Mouse (Mus musculus) liver, embryonic 13.5 days (tissue): Measurements from ENCODE around the gene Map2k6. TPM values are rescaled to one million over a fixed set of nuclear protein-coding genes. Genes with fewer than 3 reads are reported as not detected.

Experiments
- ATAC-seq: fragments of 200-750 bp; cut with Nextera tagmentation; 2 replicates; pipeline ENCODE4 v1.8.0; 2017; ENCODE audit warnings: low read depth, mild to moderate bottlenecking, moderate number of reproducible peaks, moderate library complexity
- DNase-seq: peaks from one replicate; pipeline ENCODE4 v3.0.0; 2022
- H3K27ac ChIP-seq: fragments of 300-500 bp; sonication (generic); 2 replicates; pipeline ENCODE4 v1.5.1; 2015; ENCODE audit warnings: moderate library complexity, mild to moderate bottlenecking, inconsistent platforms
- H3K27me3 ChIP-seq: fragments of 300-500 bp; sonication (generic); 2 replicates; pipeline ENCODE4 v1.6.1; 2015; ENCODE audit warnings: mild to moderate bottlenecking, inconsistent platforms
- H3K36me3 ChIP-seq: fragments of 300-500 bp; sonication (generic); 2 replicates; pipeline ENCODE4 v1.6.1; 2015; ENCODE audit warnings: mild to moderate bottlenecking, inconsistent platforms
- H3K4me1 ChIP-seq: fragments of 300-500 bp; sonication (generic); replicated peaks from 2 replicates; pipeline ENCODE4 v1.6.1; 2015; ENCODE audit warnings: inconsistent platforms
- H3K4me2 ChIP-seq: fragments of 300-500 bp; sonication (generic); 2 replicates; pipeline ENCODE4 v1.6.1; 2015; ENCODE audit warnings: inconsistent platforms, mild to moderate bottlenecking, moderate library complexity
- H3K4me3 ChIP-seq: fragments of 300-500 bp; sonication (generic); replicated peaks from 2 replicates; pipeline ENCODE4 v1.5.1; 2015; ENCODE audit warnings: mild to moderate bottlenecking, inconsistent platforms
- H3K9ac ChIP-seq: fragments of 300-500 bp; sonication (generic); 2 replicates; pipeline ENCODE4 v1.6.1; 2015; ENCODE audit warnings: mild to moderate bottlenecking, inconsistent platforms
- H3K9me3 ChIP-seq: fragments of 300-500 bp; sonication (generic); replicated peaks from 2 replicates; pipeline ENCODE4 v1.6.1; 2016; ENCODE audit warnings: inconsistent platforms
- WGBS: fragments of 180-500 bp; shearing (Covaris S2); methylation state at CpG from one replicate; pipeline ENCODE4 v1.1.7; 2015; ENCODE audit not compliant: insufficient replicate concordance; 5-methylcytosine and 5-hydroxymethylcytosine counted together
- polyA plus RNA-seq: library from polyadenylated mRNA; unstranded; fragments of >200 nt; fragmentation: Nextera tagmentation; extraction: Ambion mirVana; gene quantifications from 2 replicates; pipeline ENCODE4 v1.2.1, GENCODE M21; 2015

Gene Map2k6
- polyA plus RNA-seq, 1 experiment from 2014 or later, result 4.4 TPM

GRCm38 (mm10) chr11:110476361-110477151, 77.6 kb downstream of the Map2k6 start:
- Histone ChIP-seq H3K4me1 (peaks cover 48% of the 10 kb centered on the region), H3K4me3 (no peak overlapping the region), H3K27me3 (no peaks in the 10 kb centered on the region), H3K36me3 (no peaks in the 10 kb centered on the region), H3K9me3 (no peaks in the 10 kb centered on the region), H3K9ac (no peak overlapping the region), H3K27ac (peak overlapping the region; percentile 69), H3K4me2 (no peak overlapping the region)
- 17% methylated on average over 5 of the region's 5 CpGs for WGBS
- DNase-seq (no peak), ATAC-seq (peak; percentile 39; the same call in 1 of the 2 replicates)

- ATAC-seq (no peak), DNase-seq (no peak)
- Histone ChIP-seq H3K27me3 (no peaks in the 10 kb centered on the region), H3K4me2 (peak overlapping the region; percentile 28; the same call in 1 of the 2 replicates), H3K27ac (no peak overlapping the region), H3K4me1 (peaks cover 52% of the 10 kb centered on the region), H3K4me3 (no peak overlapping the region), H3K9me3 (no peaks in the 10 kb centered on the region), H3K36me3 (no peaks in the 10 kb centered on the region), H3K9ac (no peak overlapping the region)
- WGBS, result 72% methylated on average over 18 of the region's 18 CpGs
These were observed 79.3 kb downstream of the Map2k6 start for GRCm38 (mm10) chr11:110477961-110478869.

- ATAC-seq (peak; percentile 17; the same call in 1 of the 2 replicates), DNase-seq (no peak)
- Histone ChIP-seq H3K27ac (peak overlapping the region; percentile 26; the same call in 1 of the 2 replicates), H3K9ac (peak overlapping the region; percentile 58; the same call in 1 of the 2 replicates), H3K4me3 (peak overlapping the region; percentile 47), H3K4me1 (peaks cover 52% of the 10 kb centered on the region), H3K4me2 (peak overlapping the region; percentile 66), H3K36me3 (no peaks in the 10 kb centered on the region), H3K27me3 (no peaks in the 10 kb centered on the region), H3K9me3 (no peaks in the 10 kb centered on the region)
- 7% methylated on average over 5 of the region's 6 CpGs for WGBS
These were observed 80.1 kb downstream of the Map2k6 start for GRCm38 (mm10) chr11:110478978-110479384.

- DNase-seq, result no peak
- WGBS, result 56% methylated on average over 2 of the region's 2 CpGs
- H3K4me3 ChIP-seq, result no peak overlapping the region
- peaks cover 41% of the 10 kb centered on the region for H3K4me1 ChIP-seq
- no peak overlapping the region for H3K9ac ChIP-seq
- no peaks in the 10 kb centered on the region for H3K27me3 ChIP-seq
- no peak for ATAC-seq
- no peaks in the 10 kb centered on the region for H3K9me3 ChIP-seq
- H3K36me3 ChIP-seq, result no peaks in the 10 kb centered on the region
- no peak overlapping the region for H3K27ac ChIP-seq
- H3K4me2 ChIP-seq, result no peak overlapping the region
These were observed 82.5 kb downstream of the Map2k6 start for GRCm38 (mm10) chr11:110481406-110481805.

- no peaks in the 10 kb centered on the region for H3K27me3 ChIP-seq
- no peak overlapping the region for H3K4me2 ChIP-seq
- no peaks in the 10 kb centered on the region for H3K36me3 ChIP-seq
- H3K27ac ChIP-seq, result no peak overlapping the region
- H3K9me3 ChIP-seq, result no peaks in the 10 kb centered on the region
- ATAC-seq (no peak), DNase-seq (no peak)
- 80% methylated on average over 8 of the region's 8 CpGs for WGBS
- no peak overlapping the region for H3K4me3 ChIP-seq
- H3K9ac ChIP-seq, result no peak overlapping the region
- H3K4me1 ChIP-seq, result peaks cover 34% of the 10 kb centered on the region
These were observed 83.3 kb downstream of the Map2k6 start for GRCm38 (mm10) chr11:110482176-110482575.

GRCm38 (mm10) chr11:110482649-110483048, 83.7 kb downstream of the Map2k6 start:
- 71% methylated on average over 4 of the region's 4 CpGs for WGBS
- no peaks in the 10 kb centered on the region for H3K27me3 ChIP-seq
- H3K4me2 ChIP-seq, result no peak overlapping the region
- no peaks in the 10 kb centered on the region for H3K9me3 ChIP-seq
- H3K9ac ChIP-seq, result no peak overlapping the region
- peaks cover 29% of the 10 kb centered on the region for H3K4me1 ChIP-seq
- DNase-seq (no peak), ATAC-seq (no peak)
- no peak overlapping the region for H3K27ac ChIP-seq
- H3K4me3 ChIP-seq, result no peak overlapping the region
- no peaks in the 10 kb centered on the region for H3K36me3 ChIP-seq

GRCm38 (mm10) chr11:110483165-110483564, 84.2 kb downstream of the Map2k6 start:
- Histone ChIP-seq H3K27ac (no peak overlapping the region), H3K9ac (no peak overlapping the region), H3K4me2 (no peak overlapping the region), H3K9me3 (no peaks in the 10 kb centered on the region), H3K27me3 (no peaks in the 10 kb centered on the region), H3K4me1 (peaks cover 24% of the 10 kb centered on the region), H3K4me3 (no peak overlapping the region), H3K36me3 (no peaks in the 10 kb centered on the region)
- ATAC-seq (peak; percentile 77), DNase-seq (peak; percentile 28)
- 8% methylated on average over 6 of the region's 6 CpGs for WGBS

- no peak overlapping the region for H3K4me2 ChIP-seq
- no peak for ATAC-seq
- H3K27me3 ChIP-seq, result no peaks in the 10 kb centered on the region
- no peak for DNase-seq
- WGBS, result 69% methylated on average over 1 of the region's 1 CpGs
- H3K9ac ChIP-seq, result no peak overlapping the region
- no peaks in the 10 kb centered on the region for H3K9me3 ChIP-seq
- H3K27ac ChIP-seq, result no peak overlapping the region
- peaks cover 14% of the 10 kb centered on the region for H3K4me1 ChIP-seq
- no peaks in the 10 kb centered on the region for H3K36me3 ChIP-seq
- no peak overlapping the region for H3K4me3 ChIP-seq
These were observed 85.5 kb downstream of the Map2k6 start for GRCm38 (mm10) chr11:110484426-110484825.

GRCm38 (mm10) chr11:110485081-110485480, 86.2 kb downstream of the Map2k6 start:
- DNase-seq, result no peak
- no peak overlapping the region for H3K4me2 ChIP-seq

GRCm38 (mm10) chr11:110487796-110488195, 88.9 kb downstream of the Map2k6 start:
- H3K4me1 ChIP-seq, result peaks cover 3% of the 10 kb centered on the region
- H3K9me3 ChIP-seq, result peaks cover 4% of the 10 kb centered on the region; the same call in 1 of the 2 replicates
- WGBS, result 86% methylated on average over 6 of the region's 6 CpGs
- no peak overlapping the region for H3K9ac ChIP-seq
- H3K27ac ChIP-seq, result no peak overlapping the region
- H3K36me3 ChIP-seq, result peaks cover 11% of the 10 kb centered on the region
- no peak overlapping the region for H3K4me3 ChIP-seq
- no peak for ATAC-seq
- no peak overlapping the region for H3K4me2 ChIP-seq
- no peak for DNase-seq
- no peaks in the 10 kb centered on the region for H3K27me3 ChIP-seq

More at GRCm38 (mm10) chr11:110485081-110485480, 86.2 kb downstream of the Map2k6 start:
- no peaks in the 10 kb centered on the region for H3K36me3 ChIP-seq
- H3K27me3 ChIP-seq, result no peaks in the 10 kb centered on the region
- H3K9ac ChIP-seq, result no peak overlapping the region
- H3K27ac ChIP-seq, result no peak overlapping the region
- no peak overlapping the region for H3K4me3 ChIP-seq
- no peak for ATAC-seq
- H3K9me3 ChIP-seq, result no peaks in the 10 kb centered on the region
- 65% methylated on average over 6 of the region's 6 CpGs for WGBS
- H3K4me1 ChIP-seq, result peaks cover 7% of the 10 kb centered on the region

- Histone ChIP-seq H3K9me3 (peaks cover 4% of the 10 kb centered on the region; the same call in 1 of the 2 replicates), H3K9ac (no peak overlapping the region), H3K27ac (no peak overlapping the region), H3K4me3 (no peak overlapping the region), H3K4me2 (no peak overlapping the region), H3K27me3 (no peaks in the 10 kb centered on the region), H3K36me3 (peaks cover 16% of the 10 kb centered on the region), H3K4me1 (no peaks in the 10 kb centered on the region)
- WGBS, result 82% methylated on average over 7 of the region's 7 CpGs
- ATAC-seq (no peak), DNase-seq (no peak)
These were observed 89.4 kb downstream of the Map2k6 start for GRCm38 (mm10) chr11:110488301-110488700.
